Mouse (Mus musculus) thymus, postnatal 25 days (tissue): Measurements from ENCODE around the gene Gm42878.
"Not testable (repeated sequence)": the region's sequence is repeated elsewhere in the genome, so short reads cannot be mapped to it uniquely, and the experiment has no call there.

Experiments
- DNase-seq: peaks from one replicate; pipeline ENCODE4 v3.0.0; 2022

Gm42878 gene

DNA sequence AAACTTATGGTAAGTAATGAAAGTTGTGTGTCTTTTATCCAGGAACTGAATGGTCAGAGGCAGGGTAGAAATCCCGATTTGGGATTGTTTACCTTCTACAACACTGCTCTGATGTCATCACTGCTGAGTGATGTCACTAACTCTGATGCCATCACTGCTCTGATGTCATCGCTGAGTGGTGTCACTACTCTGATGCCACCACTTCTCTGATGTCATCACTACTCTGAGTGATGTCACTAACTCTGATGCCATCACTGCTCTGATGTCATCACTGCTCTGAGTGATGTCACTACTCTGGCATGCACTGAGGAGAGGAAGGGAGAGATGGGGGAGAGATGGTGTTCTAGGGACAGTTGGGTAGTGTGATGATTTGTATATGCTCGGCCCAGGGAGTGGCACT is 17.2 kb upstream of the Gm42878 start:
- DNase-seq = no peak

DNA sequence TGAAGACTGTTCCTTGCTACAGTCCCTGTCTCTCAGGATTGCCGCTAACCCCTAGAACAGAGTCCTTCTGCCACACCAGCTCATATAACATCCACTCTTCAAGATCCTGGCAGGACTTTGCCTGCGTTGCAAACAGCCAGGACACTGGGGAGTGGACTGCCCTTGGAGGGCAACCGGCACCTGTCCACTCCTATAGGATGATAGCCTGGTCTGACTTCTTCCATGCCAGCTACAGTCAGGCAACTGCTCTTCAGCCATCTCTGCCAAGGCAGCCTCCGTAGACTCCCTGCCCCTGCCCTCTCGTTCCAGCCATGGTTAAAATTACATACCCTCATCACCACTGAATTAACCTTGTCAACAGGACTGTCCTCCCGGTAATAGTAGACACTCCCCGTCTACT is 3.9 kb upstream of the Gm42878 start:
- no peak for DNase-seq

DNA sequence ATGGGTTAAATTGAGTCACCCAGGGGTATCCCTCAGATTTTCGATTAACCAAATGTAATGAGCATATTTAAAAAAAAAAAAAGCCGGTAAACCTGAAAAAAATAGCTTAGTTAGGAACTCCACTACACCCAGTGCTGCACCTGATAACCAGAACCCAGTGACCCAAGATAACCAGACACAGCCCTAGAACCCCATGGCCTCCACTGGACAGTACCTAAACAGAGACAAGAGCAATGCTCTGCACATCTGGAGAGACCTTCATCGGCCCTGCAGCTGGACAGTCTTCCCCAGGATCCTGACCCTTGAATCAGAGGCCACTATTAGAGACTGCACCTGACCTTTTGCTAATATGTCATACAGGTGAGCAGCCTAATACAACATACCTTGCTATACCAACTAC is 1.8 kb upstream of the Gm42878 start:
- DNase-seq = no peak

DNA sequence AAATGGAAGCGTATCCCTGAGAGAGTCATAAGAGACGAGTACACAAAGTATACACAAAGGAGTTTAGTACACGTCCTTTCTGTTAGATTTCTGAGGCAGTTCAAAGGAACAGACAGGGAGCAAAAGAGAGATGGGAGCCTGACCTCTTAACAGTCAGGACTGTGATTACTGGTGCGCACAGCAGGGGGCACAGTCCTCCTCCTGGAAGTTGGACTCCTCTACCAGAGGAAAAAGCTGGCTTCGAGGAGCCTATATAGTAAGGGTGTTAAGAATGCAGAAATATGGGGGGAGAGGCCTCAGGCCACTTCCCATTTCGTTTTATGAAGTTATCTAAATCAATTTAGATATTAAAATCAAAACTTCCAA is 1.2 kb upstream of the Gm42878 start:
- peak; percentile 47 for DNase-seq

DNA sequence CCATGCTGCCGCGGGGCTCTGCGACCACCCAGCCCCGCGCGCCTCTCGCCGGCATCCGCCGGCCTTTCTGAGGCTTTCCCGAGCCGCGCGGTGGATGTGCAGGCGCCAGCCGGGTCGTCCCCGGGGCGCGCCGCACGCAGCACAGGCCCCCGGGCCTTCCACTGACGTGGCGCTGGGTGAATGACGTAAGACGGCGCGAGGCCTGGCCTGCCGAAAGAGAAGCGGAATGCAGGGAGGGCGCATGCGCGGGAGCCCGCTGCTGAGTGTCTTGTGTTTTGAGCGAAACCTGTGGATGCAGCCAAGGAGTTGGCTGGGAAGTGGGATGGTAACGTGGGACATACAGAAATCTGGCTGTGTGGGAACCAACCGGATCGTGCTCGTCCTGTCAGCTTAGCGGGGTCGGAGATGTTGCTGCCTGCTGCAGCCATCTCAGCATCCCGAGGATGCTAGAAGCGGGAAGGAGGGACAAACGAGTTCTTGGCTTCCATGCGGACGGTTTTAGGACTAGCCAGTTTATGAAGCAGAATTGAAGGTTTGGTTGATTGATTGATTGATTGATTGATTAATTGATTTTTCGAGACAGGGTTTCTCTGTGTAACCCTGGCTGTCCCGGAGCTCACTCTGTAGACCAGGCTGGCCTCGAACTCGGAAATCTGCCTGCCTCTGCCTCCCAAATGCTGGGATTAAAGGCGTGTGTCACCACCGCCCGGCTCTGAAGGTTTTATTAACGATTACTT is 679 bp upstream of the Gm42878 start, which contains the start of gene Mapkapk5:
Mapkapk5 (minus strand) TSS at position 113 of the 737 bp plus-strand sequence.
- peak; percentile 98 for DNase-seq

DNA sequence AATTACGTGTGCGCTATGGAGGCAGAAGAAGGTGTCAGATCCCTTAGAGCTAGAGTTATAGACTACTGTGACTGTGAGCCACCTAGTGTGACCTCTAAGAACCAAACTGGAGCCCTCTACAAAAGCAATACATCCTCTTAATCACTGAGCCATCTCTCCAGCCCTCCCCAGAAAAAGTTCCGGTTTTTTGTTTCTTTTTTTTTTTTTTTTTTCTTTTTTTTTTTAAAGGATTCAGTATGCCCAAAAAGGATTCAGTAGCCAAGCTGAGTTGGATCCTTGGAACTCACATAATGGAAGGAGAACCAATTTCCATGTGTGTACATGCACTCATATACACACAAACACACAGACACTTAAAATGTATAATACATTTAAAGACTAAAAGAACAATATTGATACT is 1.9 kb downstream of the Gm42878 start:
- DNase-seq = no peak

DNA sequence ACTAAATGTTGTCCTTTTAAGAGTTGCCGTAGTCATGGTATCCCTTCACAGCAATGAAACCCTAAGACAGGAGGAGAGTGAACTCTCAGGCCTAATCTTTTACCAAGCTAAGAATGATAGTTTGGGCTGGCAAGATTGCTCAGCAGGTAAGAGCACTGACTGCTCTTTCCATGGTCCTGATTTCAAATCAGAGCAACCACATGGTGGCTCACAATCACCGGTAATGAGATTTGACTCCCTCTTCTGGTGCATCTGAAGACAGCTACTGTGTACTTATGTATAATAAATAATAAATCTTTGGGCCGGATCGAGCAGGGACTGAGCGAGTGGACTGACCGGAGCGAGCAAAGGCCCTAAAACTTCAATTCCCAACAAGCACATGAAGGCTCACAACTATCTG is 4.0 kb downstream of the Gm42878 start:
- no peak for DNase-seq

DNA sequence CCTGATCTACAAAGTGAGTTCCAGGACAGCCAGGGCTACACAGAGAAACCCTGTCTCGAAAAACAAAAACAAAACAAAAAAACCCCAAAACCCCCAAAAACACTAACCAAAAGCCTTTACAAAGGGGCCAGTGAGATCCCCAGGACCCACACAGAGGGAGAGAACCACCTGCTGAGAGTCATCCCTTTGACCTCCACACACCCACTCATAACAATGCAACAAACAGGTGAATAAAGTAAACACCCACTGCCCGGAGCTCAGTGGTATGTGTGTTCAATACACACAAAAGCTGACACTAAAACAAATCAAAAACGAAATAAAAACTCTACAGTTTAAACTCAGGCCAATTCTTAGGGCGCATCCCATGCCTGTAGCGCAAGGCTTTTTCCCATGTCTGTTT is 5.2 kb downstream of the Gm42878 start:
- DNase-seq = no peak

DNA sequence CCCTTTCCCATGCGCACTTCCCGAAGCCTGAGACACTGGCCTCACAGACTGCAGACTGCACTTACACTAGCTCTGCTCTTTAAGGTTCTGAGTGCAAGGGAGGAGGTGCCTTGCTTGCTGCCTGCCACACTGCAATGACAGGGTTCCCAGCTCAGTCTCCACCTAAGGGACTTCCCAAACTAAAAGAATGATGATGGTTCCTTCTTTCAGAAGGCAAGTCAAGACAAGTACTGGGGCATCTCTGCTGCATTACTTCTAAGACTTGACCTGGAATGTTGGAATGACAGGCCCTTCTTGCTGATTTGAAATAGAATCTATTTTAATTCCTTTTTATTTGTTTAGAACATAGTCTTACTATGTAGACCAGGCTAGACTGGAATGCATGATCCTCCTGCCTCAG is 7.7 kb downstream of the Gm42878 start:
- DNase-seq = no peak

DNA sequence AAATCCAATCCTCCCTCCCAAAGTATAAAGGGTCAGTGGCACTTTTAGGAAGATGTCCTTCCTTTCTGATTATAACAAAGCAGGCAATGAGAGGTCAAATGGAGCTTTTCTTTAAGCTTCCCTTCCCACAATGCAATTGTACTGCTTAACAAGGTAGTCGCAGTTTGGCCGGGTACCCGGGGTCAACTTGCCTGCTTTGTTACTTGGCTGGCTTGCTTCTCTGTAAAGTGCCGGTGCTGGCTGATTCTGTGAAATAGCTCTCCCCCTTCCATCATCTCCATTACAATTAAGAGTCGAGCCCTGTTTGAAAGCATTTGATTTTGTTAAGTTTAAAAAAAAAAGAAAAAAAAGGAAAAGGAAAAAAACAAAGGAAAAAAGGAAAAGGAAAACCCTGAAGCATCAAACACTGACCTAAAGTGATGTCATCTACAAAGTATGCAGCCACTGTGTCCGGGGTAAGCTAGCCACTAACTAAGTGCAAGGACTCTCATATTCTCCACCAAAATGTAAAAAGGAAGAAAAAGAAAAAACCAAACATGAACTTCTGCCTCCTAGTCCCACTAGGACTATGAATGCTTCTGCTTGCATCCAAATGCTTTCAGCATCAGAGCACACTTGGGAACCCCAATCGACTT is 8.2 kb downstream of the Gm42878 start:
- DNase-seq = no peak

DNA sequence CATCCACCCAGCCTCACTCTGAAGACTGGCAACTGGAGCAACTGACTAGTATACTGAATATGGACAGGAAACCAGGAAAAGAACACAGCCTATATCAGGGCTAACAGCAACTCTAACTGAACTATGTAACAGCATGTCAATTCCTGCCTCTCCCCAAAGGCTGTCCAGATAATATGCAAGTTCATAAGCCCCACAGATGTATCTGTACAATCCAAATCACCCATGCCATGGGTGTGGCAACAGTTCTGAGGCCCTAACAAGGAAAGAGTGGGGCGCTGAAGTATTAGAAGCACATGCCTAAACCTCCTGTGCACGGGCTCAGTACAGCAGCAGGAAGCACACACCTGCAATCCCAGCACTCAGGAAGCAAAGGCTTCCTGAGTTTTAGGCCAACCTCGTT is 10.2 kb downstream of the Gm42878 start:
- DNase-seq = no peak

DNA sequence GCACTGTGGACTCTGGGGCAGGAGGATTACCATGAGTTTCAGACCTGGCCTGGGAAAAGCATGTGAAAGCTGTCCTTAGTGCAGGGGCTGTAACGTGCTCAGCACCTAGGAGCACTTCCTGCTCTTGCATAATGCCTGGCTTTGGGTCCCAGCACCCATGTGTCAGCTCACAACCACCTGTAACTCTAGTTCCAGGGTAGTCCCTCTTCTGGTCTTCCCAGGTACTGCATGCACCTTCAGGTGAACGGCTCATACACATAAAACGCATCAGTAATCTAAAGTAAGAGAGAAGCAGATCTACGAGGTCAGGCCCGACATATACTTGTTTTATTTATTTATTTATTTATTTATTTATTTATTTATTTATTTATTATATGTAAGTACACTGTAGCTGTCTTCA is 10.8 kb downstream of the Gm42878 start:
- DNase-seq = peak; percentile 29

DNA sequence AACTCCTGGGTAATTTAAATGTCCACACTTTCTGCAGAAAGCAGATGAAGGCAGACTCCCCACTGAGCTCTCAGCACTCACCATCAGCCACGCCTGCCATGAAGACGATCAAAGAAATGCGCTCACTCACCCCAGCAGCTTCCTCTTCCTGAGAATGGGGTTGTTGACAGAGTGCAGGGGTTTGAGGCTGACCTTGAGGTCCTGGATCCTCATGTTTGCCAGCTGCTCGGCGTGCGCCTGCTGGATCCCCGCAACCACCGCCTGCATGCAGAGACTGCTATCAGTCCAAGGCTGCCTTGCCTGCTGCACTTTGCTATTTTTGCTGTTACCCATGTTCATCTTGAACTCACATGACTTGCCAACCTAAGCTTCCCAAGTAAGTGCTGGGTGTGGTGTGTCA is 18.3 kb downstream of the Gm42878 start:
- DNase-seq = no peak

DNA sequence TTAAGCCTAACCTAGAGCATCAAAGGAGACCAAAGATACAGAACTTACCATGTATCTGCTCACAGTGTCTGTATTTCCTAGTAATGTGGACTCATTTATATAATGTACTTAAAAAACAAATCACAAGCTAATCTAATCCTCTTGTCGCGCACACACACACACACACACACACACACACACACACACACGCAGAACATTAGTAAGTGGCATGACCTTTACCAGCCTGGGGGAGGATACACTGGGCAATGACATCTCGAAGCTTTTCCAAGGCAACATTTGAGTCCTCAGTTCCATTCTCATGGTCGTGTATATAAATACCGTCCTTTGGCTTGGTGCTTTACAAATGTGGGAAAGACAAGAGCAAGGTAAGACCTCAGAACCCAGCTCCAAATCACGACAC is 18.8 kb downstream of the Gm42878 start:
- no peak for DNase-seq

DNA sequence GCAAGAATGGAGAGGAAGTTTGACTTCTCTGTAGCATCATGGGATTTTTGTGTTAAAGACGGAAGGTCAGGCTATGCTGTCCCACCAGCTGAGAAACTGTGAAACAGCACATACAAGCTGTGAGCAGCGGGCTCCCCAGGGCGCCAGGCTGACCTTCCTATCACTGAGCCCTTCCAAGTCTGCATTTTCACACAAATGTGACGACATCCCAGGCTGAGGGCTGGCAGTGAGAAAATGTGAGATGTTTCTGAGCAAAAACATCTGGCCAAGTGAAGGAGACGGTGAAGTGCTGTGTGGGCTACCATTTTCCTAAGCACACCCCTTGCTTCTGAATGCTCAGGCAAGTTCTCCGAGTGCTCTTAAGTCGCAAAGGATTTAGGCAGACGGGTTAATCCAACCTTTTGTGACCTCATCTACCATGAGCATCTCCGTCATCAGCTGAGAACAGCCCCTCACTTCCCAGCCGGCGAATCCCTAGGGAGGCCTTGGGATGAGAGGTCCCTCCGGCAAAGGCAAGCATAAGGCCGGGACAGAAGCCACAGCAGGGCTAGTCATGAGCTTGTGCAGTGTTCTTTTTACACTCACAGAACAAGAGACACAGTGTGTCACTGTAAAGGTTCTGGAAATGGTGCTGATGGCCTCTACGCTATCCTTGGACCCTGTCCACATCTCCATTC is 19.4 kb downstream of the Gm42878 start:
- no peak for DNase-seq

DNA sequence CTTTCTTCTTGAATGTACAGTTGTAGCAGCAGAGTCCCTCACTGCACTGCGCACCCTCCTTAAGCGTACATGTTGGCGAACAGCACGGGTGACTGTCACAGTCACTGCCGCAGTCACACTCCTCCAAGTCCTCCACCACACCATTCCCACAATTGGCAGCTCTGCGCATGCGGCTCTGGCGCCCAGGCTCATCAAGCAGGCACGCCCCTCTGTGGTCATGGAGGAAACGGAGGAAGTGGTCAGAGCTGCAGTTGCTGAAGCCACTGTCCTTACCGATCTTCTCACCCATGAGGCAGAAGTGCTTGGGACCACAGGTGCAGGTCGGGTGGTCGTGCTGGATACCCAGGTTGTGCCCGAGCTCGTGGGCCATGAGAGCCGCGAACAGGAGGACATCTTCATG is 25.5 kb downstream of the Gm42878 start:
- DNase-seq = not testable (repeated sequence)

DNA sequence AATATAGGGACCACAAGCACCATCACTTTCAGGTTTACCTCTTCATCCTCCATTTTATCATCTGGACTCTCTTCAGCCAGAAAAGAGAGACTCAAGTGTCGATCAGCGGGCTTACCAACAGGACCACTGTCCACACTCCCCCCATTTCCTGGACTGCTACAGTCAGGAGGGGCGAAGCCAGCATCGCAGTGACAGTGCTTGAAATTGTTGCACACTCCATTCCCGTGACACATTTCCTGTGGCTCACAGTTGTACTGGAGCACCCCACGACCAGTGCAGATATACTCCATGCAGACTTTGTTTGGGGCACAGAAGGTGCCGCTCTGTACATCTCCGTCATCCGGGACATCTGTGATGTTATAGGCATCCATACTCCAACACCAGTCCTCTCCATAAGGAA is 26.3 kb downstream of the Gm42878 start:
- DNase-seq = no peak

DNA sequence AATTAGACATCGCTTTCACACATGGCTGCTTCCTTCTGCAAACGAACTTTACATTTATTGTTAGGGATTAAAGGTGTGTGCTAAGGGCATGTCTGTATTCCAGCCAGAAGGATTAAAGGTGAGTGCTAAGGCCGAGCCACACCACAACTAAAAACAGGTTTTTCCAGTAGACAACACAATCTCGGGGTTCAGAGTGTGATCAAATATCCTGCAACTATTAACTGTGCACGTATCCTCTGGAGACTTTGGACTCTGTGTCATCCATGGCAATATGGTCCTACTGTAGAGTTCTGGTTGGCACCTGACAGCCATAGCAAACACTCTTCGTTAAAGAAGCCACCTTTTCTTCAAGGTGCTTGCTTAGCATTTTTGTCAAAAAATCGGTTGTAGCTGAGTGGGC is 35.3 kb downstream of the Gm42878 start:
- DNase-seq = no peak

DNA sequence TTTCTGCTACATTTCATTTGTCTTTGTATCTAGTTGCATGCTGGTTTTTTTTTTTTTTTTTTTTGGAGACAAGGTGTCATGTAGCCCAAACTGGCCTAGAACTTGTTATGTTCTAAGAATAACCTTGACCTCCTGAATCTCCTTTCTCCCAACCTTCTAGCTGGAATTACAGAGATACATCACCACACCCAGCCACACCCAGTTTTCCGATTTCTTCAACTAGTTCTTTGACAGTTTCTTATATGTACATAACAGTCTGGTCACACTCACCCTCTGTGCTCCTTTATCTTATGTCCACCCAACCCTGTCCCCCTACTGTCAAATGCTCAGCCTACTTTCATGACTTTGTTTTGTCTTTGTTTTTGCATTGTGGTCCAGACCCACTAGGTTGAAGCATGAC is 38.4 kb downstream of the Gm42878 start:
- DNase-seq = no peak

DNA sequence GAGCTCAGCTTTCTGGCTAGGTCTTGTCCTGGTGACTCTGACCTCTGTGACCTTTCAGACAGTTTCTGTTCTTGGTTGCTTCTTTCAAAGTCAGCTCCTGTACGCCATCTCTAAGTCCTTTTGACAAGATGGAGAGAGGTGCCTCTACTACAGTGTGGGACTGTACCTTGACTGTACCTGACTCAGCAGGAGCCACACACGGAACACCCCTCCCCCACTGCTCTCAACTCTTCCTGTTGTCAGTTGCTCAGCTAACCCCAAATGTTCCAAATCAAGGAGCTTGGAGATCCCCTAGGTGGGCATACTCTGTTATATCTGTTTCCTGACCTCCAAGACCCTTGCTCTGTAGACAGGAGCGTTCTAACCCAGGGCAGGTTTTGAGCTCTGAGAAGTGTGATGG is 42.1 kb downstream of the Gm42878 start, which contains the start of gene Adam1b:
Adam1b (minus strand) TSS at position 205 of the 400 bp plus-strand sequence.
- peak; percentile 22 for DNase-seq

DNA sequence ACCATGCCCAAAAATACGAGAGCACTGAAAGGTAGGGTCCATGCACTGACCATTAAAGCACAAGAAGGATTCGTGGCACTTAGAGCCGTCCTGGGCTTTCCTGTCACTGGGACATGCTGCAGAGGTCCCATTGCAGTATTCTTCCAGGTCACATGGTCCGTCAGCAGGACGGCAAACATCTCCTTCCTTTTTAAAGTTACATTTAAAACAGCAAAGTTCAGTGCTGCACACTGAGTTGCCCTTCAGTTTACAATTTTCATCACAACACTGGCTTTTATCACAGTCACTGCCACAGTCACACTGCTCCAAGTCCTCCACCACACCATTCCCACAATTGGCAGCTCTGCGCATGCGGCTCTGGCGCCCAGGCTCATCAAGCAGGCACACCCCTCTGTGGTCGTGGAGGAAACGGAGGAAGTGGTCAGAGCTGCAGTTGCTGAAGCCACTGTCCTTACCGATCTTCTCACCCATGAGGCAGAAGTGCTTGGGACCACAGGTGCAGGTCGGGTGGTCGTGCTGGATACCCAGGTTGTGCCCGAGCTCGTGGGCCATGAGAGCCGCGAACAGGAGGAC is 43.8 kb downstream of the Gm42878 start:
- peak; percentile 15 for DNase-seq

DNA sequence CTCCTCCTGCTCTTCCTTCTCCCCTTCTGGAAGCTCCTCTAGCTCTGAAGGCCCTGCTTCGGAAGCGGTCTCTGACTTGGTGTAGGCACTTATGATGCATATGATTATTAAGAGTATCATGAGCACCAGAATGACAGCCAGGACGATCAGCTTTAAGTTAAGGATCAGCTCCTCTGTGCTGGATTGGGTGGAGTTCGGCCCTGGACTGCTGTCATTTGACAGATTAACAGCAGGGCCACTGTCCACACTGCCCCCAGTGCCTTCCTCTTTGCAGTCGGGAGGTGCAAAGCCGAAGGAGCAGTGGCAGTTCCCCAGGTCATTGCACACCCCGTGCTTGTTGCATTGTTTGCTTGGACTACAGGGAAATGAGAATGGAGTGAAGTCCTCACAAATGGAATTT is 44.6 kb downstream of the Gm42878 start:
- no peak for DNase-seq

DNA sequence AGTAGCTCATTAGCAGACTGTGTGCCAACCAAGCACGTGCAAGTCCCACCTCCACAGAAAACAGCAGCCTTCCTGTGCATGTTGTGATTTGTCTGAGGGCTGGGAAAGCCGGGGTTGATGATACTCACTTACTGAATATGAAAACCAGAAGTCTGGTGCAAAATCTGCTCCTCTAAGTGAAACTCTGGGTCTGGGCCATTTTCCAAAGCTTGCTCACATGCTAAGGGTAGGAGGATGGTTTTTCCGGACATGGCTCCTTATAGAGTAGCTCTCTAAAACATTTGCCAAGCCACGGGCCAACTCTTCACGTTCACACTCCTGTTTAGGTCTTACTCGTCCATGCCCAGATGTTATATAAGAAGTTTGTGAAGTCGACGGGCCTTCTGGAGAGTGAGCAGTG is 52.0 kb downstream of the Gm42878 start:
- DNase-seq = no peak

DNA sequence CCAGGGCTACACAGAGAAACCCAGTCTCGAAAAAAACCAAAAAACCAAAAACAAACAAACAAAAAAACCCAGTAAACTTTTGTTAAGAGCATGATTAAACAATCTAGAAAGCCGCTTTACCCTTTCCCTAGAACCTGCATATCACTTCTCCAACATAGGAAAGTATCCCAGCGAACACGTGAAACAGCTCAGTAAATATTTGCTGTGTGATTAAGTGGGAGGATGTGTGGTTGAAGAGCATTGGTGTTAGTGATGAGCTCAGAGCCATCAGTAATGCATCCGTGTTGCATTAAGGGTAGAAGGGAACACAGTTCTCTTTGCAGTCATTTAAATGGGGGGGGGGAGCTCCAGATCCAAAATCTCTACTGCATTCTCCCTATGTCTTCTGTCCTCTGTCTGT is 60.5 kb downstream of the Gm42878 start:
- no peak for DNase-seq
